Mouse (Mus musculus) MEL (cell line): ENCODE results near the gene Slc25a19. TPM values are rescaled to one million over a fixed set of nuclear protein-coding genes. Genes with fewer than 3 reads are reported as not detected.

Experiments used
- DNase-seq: peaks from one replicate; pipeline ENCODE4 v3.0.0; 2011; ENCODE audit warnings: low read depth, low spot score
- H3K27ac ChIP-seq: 2 replicates; pipeline ENCODE4 v1.5.1; 2012; ENCODE audit warnings: low read depth, mild to moderate bottlenecking, control low read depth, low read length, moderate library complexity; ENCODE audit not compliant: control insufficient read depth
- H3K27me3 ChIP-seq, 2 experiments: fragments of 150-350 bp in 1 of 2; sonication (generic) in 1 of 2; 2 replicates each; pipeline ENCODE4 v1.6.1; 2012; ENCODE audit warnings: low read length in 2 of 2, mild to moderate bottlenecking in 2 of 2, improper control_type of control experiment in 1 of 2, moderate library complexity in 1 of 2; ENCODE audit not compliant: insufficient read depth in 2 of 2, control insufficient read depth in 1 of 2
- H3K36me3 ChIP-seq, 2 experiments: 2 replicates each; pipeline ENCODE4 v1.6.1; 2012 to 2014; ENCODE audit warnings: low read length in 2 of 2, improper control_type of control experiment in 1 of 2, inconsistent platforms in 1 of 2, mild to moderate bottlenecking in 1 of 2; ENCODE audit not compliant: insufficient read depth in 2 of 2, control insufficient read depth in 1 of 2
- H3K4me1 ChIP-seq, 2 experiments: fragments of 150-350 bp in 1 of 2; sonication (generic) in 1 of 2; 2 replicates each; pipeline ENCODE4 v1.6.1; 2012; ENCODE audit warnings: low read length in 2 of 2, improper control_type of control experiment in 1 of 2, mild to moderate bottlenecking in 1 of 2; ENCODE audit not compliant: insufficient read depth in 2 of 2, control insufficient read depth in 1 of 2
- H3K4me3 ChIP-seq, 2 experiments: fragments of 150-350 bp in 1 of 2; sonication (generic) in 1 of 2; 2 replicates each; pipeline ENCODE4 v1.5.1; 2012; ENCODE audit warnings: low read depth in 2 of 2, low read length in 2 of 2, mild to moderate bottlenecking in 2 of 2, moderate library complexity in 2 of 2, control low read depth in 1 of 2, improper control_type of control experiment in 1 of 2; ENCODE audit not compliant: control insufficient read depth in 1 of 2, insufficient read depth in 1 of 2
- H3K79me2 ChIP-seq: 2 replicates; pipeline ENCODE4 v1.6.1; 2012; ENCODE audit warnings: mild to moderate bottlenecking, low read length, moderate library complexity; ENCODE audit not compliant: control insufficient read depth, poor library complexity, insufficient read depth
- H3K9ac ChIP-seq: 2 replicates; pipeline ENCODE4 v1.6.1; 2012; ENCODE audit warnings: low read depth, mild to moderate bottlenecking, control low read depth, low read length, moderate library complexity; ENCODE audit not compliant: control insufficient read depth, poor library complexity, severe bottlenecking
- H3K9me3 ChIP-seq: fragments of 150-350 bp; sonication (generic); replicated peaks from 2 replicates; pipeline ENCODE4 v1.6.1; 2012; ENCODE audit warnings: mild to moderate bottlenecking, low read length, improper control_type of control experiment, moderate library complexity; ENCODE audit not compliant: insufficient read depth
- CTCF ChIP-seq, 3 experiments: IDR thresholded peaks in 2 of 3; conservative IDR thresholded peaks in 1 of 3; 2 replicates each; pipeline ENCODE4 v1.5.1; 2011 to 2012; ENCODE audit warnings: low read length in 3 of 3, low read depth in 2 of 3, mild to moderate bottlenecking in 2 of 3, improper control_type of control experiment in 1 of 3, inconsistent platforms in 1 of 3, mixed read lengths in 1 of 3, moderate library complexity in 1 of 3; ENCODE audit not compliant: control insufficient read depth in 1 of 3, insufficient read depth in 1 of 3, poor library complexity in 1 of 3, severe bottlenecking in 1 of 3
- HCFC1 ChIP-seq: IDR thresholded peaks from 2 replicates; pipeline ENCODE4 v1.6.1; 2012; ENCODE audit warnings: low read depth, mild to moderate bottlenecking, inconsistent platforms, low read length, improper control_type of control experiment, moderate library complexity
- JUND ChIP-seq: IDR thresholded peaks from 2 replicates; pipeline ENCODE4 v1.6.1; 2011; ENCODE audit warnings: low read depth, mild to moderate bottlenecking, improper control_type of control experiment, low read length
- KAT2A ChIP-seq: conservative IDR thresholded peaks from 2 replicates; pipeline ENCODE4 v1.6.1; 2012; ENCODE audit warnings: low read depth, low read length, improper control_type of control experiment, inconsistent platforms
- MAFK ChIP-seq: IDR thresholded peaks from 2 replicates; pipeline ENCODE4 v1.6.1; 2011; ENCODE audit warnings: low read depth, mild to moderate bottlenecking, low read length, improper control_type of control experiment, borderline replicate concordance
- MYC ChIP-seq: IDR thresholded peaks from 2 replicates; pipeline ENCODE4 v1.6.1; 2011; ENCODE audit warnings: low read depth, mild to moderate bottlenecking, low read length, improper control_type of control experiment, moderate library complexity
- NELFE ChIP-seq: IDR thresholded peaks from 2 replicates; pipeline ENCODE4 v1.6.1; 2011; ENCODE audit warnings: low read depth, low read length, improper control_type of control experiment
- NRF1 ChIP-seq: IDR thresholded peaks from 2 replicates; pipeline ENCODE4 v1.6.1; 2014; ENCODE audit warnings: low read depth, mild to moderate bottlenecking, inconsistent platforms, low read length, improper control_type of control experiment, moderate library complexity; ENCODE audit not compliant: poor library complexity, insufficient read depth, severe bottlenecking
- POLR2A ChIP-seq, 2 experiments: IDR thresholded peaks; 2 replicates each; pipeline ENCODE4 v1.6.1; 2011 to 2012; ENCODE audit warnings: low read length in 2 of 2, mild to moderate bottlenecking in 2 of 2, control low read depth in 1 of 2, improper control_type of control experiment in 1 of 2, low read depth in 1 of 2, moderate library complexity in 1 of 2; ENCODE audit not compliant: control insufficient read depth in 1 of 2, insufficient read depth in 1 of 2, poor library complexity in 1 of 2
- SIN3A ChIP-seq: IDR thresholded peaks from 2 replicates; pipeline ENCODE4 v1.6.1; 2012; ENCODE audit warnings: low read length, improper control_type of control experiment, inconsistent platforms
- SMC3 ChIP-seq: IDR thresholded peaks from 2 replicates; pipeline ENCODE4 v1.6.1; 2011; ENCODE audit warnings: low read depth, low read length, improper control_type of control experiment
- TAL1 ChIP-seq: IDR thresholded peaks from 2 replicates; pipeline ENCODE4 v1.6.1; 2012; ENCODE audit warnings: mild to moderate bottlenecking, inconsistent platforms, low read length, moderate library complexity, mixed read lengths
- TCF12 ChIP-seq: IDR thresholded peaks from 2 replicates; pipeline ENCODE4 v1.6.1; 2014; ENCODE audit warnings: low read depth, mild to moderate bottlenecking, inconsistent platforms, low read length, improper control_type of control experiment, moderate library complexity
- USF2 ChIP-seq, 2 experiments: IDR thresholded peaks; 2 replicates each; pipeline ENCODE4 v1.6.1; 2011 to 2012; ENCODE audit warnings: improper control_type of control experiment in 2 of 2, low read length in 2 of 2, borderline replicate concordance in 1 of 2, inconsistent platforms in 1 of 2, low read depth in 1 of 2, mild to moderate bottlenecking in 1 of 2; ENCODE audit not compliant: insufficient read depth in 1 of 2
- ZMIZ1 ChIP-seq: IDR thresholded peaks from 2 replicates; pipeline ENCODE4 v1.6.1; 2012; ENCODE audit warnings: low read depth, mild to moderate bottlenecking, inconsistent platforms, low read length, improper control_type of control experiment, moderate library complexity
- ZNF384 ChIP-seq: IDR thresholded peaks from 2 replicates; pipeline ENCODE4 v1.6.1; 2012; ENCODE audit warnings: low read depth, mild to moderate bottlenecking, inconsistent platforms, low read length, improper control_type of control experiment
- polyA plus RNA-seq, 2 experiments: library from polyadenylated mRNA; stranded (reverse) in 1 of 2; unstranded in 1 of 2; fragments of >175 nt in 1 of 2; fragments of >200 nt in 1 of 2; gene quantifications; 2 replicates each; pipeline versions ENCODE4 v1.2.1 to v1.2.4; 2012; ENCODE audit warnings: low replicate concordance in 2 of 2, low read depth in 1 of 2; ENCODE audit not compliant: insufficient read length in 2 of 2, insufficient read depth in 1 of 2, missing spikeins in 1 of 2
- total RNA-seq: library from RNA; depleted of rRNA; stranded (reverse); fragments of 300-350 nt; gene quantifications from 2 replicates; pipeline ENCODE4 v1.2.3, GENCODE M21; 2012

Gene Slc25a19
- total and polyA plus RNA-seq, 3 experiments: 35.3 to 43.1 TPM; not detected in 1

DNA sequence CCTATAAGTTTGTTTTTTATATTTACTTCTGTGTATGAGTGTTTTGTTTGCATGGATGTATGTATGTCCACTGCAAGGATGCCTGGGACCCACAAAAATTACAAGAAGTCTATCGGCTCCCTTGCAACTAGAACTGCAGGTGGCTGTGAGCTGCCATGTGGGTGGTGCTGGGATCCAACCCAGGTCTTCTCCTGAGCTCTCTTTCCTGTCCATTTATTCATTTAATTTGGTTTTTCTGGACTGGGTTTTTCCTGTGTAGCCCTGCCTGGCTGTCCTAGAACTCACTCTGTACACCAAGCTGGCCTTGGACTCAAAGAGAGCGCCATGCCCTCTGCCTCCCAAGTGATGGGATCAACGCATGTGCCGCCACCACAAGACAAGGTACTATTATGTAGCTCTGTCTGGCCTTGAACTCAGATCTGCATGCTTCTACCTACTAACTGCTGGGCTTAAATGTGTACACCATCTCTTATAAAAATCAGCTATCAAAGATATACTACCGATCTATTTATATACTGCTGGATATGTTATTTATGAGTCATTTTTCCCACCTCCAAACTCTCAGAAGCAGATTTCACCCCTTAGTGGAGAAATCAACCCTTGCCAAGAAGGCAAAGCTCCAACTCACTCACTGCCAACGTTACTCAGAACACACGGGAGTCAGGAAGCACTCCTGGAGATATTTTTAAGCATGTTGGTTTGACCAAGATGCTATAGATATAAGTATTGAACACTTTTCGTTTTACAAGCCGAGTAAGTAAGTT is 45.6 kb upstream of the Slc25a19 start:
- H3K27ac ChIP-seq: peak overlapping the region; percentile 30; the same call in 1 of the 2 replicates
- no peaks in the 10 kb centered on the region for H3K27me3 ChIP-seq
- H3K79me2 ChIP-seq: peaks cover 90% of the 10 kb centered on the region
- H3K36me3 ChIP-seq: peaks cover 36 to 48% of the 10 kb centered on the region in 2 experiments
- TF ChIP-seq NELFE (no peak), ZMIZ1 (no peak), USF2 (IDR thresholded peaks at IDR 0.05; ENCODE audit: borderline replicate concordance in 1 of 2, insufficient read depth in 1 of 2, low read depth in 1 of 2, low read length in 2 of 2) (no peak), ZNF384 (no peak), MYC (no peak), KAT2A (no peak), CTCF (IDR thresholded peaks at IDR 0.05 in 2 of 3, conservative IDR thresholded peaks at IDR 0.05 in 1 of 3; ENCODE audit: control insufficient read depth in 1 of 3, insufficient read depth in 1 of 3, low read depth in 2 of 3, low read length in 3 of 3, poor library complexity in 1 of 3, severe bottlenecking in 1 of 3) (no peak), SIN3A (no peak; the same call in 1 of the 2 replicates), SMC3 (no peak), HCFC1 (no peak), TAL1 (no peak), TCF12 (no peak), MAFK (no peak), POLR2A (IDR thresholded peaks at IDR 0.05; ENCODE audit: control insufficient read depth in 1 of 2, insufficient read depth in 1 of 2, low read depth in 1 of 2, low read length in 2 of 2, poor library complexity in 1 of 2) (no peak; a peak in 1 of 4 replicates), JUND (no peak), NRF1 (no peak)
- no peak overlapping the region for H3K9ac ChIP-seq
- H3K9me3 ChIP-seq: no peaks in the 10 kb centered on the region
- peaks cover 16 to 35% of the 10 kb centered on the region in 2 experiments for H3K4me1 ChIP-seq
- DNase-seq: no peak
- H3K4me3 ChIP-seq: no peak overlapping the region

- peaks cover 27 to 39% of the 10 kb centered on the region in 2 experiments for H3K36me3 ChIP-seq
- H3K9me3 ChIP-seq: no peaks in the 10 kb centered on the region
- H3K79me2 ChIP-seq: peaks cover 93% of the 10 kb centered on the region
Observed at GRCm38 (mm10) chr11:115672226-115672987, 44.3 kb upstream of the Slc25a19 start.

More at GRCm38 (mm10) chr11:115672226-115672987, 44.3 kb upstream of the Slc25a19 start:
- TF ChIP-seq SIN3A (no peak), ZNF384 (peak; percentile 67)
- TF ChIP-seq, all 39 proteins: peak for 1
- no peak for DNase-seq
- peaks cover 16 to 31% of the 10 kb centered on the region in 2 experiments for H3K4me1 ChIP-seq
- no peak overlapping the region for H3K4me3 ChIP-seq
- no peak overlapping the region for H3K27ac ChIP-seq
- H3K27me3 ChIP-seq: no peaks in the 10 kb centered on the region
- H3K9ac ChIP-seq: no peak overlapping the region
